Mouse (Mus musculus): Measurements from ENCODE around the gene Rmnd5b. TPM values are rescaled to one million over a fixed set of nuclear protein-coding genes. Genes with fewer than 3 reads are reported as not detected.
A peak's percentile ranks its signal among the peaks of the same experiment; 100 is the strongest.
"Not testable (repeated sequence)": the region's sequence is repeated elsewhere in the genome, so short reads cannot be mapped to it uniquely, and the experiment has no call there.

Rmnd5b gene
- total RNA-seq, 2 experiments from 2014 or later, result 59.9 to 60.3 TPM

GRCm38 (mm10) chr11:51650261-51650660 lies 14.6 kb upstream of the Rmnd5b start:
- no peak for DNase-seq (ENCODE audit: low spot score in 2 of 2)

GRCm38 (mm10) chr11:51649889-51650199 lies 14.1 kb upstream of the Rmnd5b start:
- DNase-seq (ENCODE audit: low spot score in 2 of 2), result peak; percentile 24 to 47

GRCm38 (mm10) chr11:51649111-51649888 lies 13.6 kb upstream of the Rmnd5b start:
- no peak for DNase-seq (ENCODE audit: low spot score in 2 of 2)

GRCm38 (mm10) chr11:51648566-51648965 lies 12.9 kb upstream of the Rmnd5b start:
- no peak for DNase-seq (ENCODE audit: low spot score in 2 of 2)

- peak in 1 of 2 experiments; percentile 38 for DNase-seq (ENCODE audit: low spot score in 2 of 2)
Measured at GRCm38 (mm10) chr11:51646751-51647667, 11.3 kb upstream of the Rmnd5b start.

GRCm38 (mm10) chr11:51646245-51646644 lies 10.5 kb upstream of the Rmnd5b start:
- DNase-seq (ENCODE audit: low spot score in 2 of 2), result no peak

- DNase-seq (ENCODE audit: low spot score in 2 of 2), result no peak
Measured at GRCm38 (mm10) chr11:51645293-51645692, 9.6 kb upstream of the Rmnd5b start.

- no peak for DNase-seq (ENCODE audit: low spot score in 2 of 2)
Measured at GRCm38 (mm10) chr11:51644217-51644616, 8.5 kb upstream of the Rmnd5b start.

- DNase-seq (ENCODE audit: low spot score in 2 of 2), result no peak
Measured at GRCm38 (mm10) chr11:51643761-51644160, 8.1 kb upstream of the Rmnd5b start.

GRCm38 (mm10) chr11:51643202-51643601 lies 7.5 kb upstream of the Rmnd5b start:
- no peak for DNase-seq (ENCODE audit: low spot score in 2 of 2)

GRCm38 (mm10) chr11:51640748-51641147 lies 5.1 kb upstream of the Rmnd5b start:
- DNase-seq (ENCODE audit: low spot score in 2 of 2), result no peak

GRCm38 (mm10) chr11:51638497-51638896 lies 2.8 kb upstream of the Rmnd5b start:
- no peak for DNase-seq (ENCODE audit: low spot score in 2 of 2)

- no peak for DNase-seq (ENCODE audit: low spot score in 2 of 2)
Measured at GRCm38 (mm10) chr11:51637971-51638414, 2.3 kb upstream of the Rmnd5b start.

GRCm38 (mm10) chr11:51636323-51636684 lies 608 bp upstream of the Rmnd5b start:
- peak; percentile 56 for DNase-seq (ENCODE audit: low spot score in 2 of 2)

GRCm38 (mm10) chr11:51635127-51635524 lies 570 bp downstream of the Rmnd5b start:
- DNase-seq (ENCODE audit: low spot score in 2 of 2), result no peak

GRCm38 (mm10) chr11:51633721-51634120 lies 2.0 kb downstream of the Rmnd5b start:
- no peak for DNase-seq (ENCODE audit: low spot score in 2 of 2)

- DNase-seq (ENCODE audit: low spot score in 2 of 2), result not testable (repeated sequence)
Measured at GRCm38 (mm10) chr11:51633200-51633599, 2.5 kb downstream of the Rmnd5b start.

GRCm38 (mm10) chr11:51632130-51632753 lies 3.5 kb downstream of the Rmnd5b start:
- DNase-seq (ENCODE audit: low spot score in 2 of 2), result no peak

- peak; percentile 29 to 63 for DNase-seq (ENCODE audit: low spot score in 2 of 2)
Measured at GRCm38 (mm10) chr11:51629651-51630314, 5.9 kb downstream of the Rmnd5b start.

- DNase-seq (ENCODE audit: low spot score in 2 of 2), result peak in 1 of 2 experiments; percentile 36
Measured at GRCm38 (mm10) chr11:51627907-51628306, 7.8 kb downstream of the Rmnd5b start.

GRCm38 (mm10) chr11:51627425-51627824 lies 8.3 kb downstream of the Rmnd5b start:
- peak; percentile 31 to 47 for DNase-seq (ENCODE audit: low spot score in 2 of 2)

All from left cerebral cortex, adult 18-20 months (tissue).